Mouse (Mus musculus) ovary, postnatal 10 days (tissue): Measurements from ENCODE around the gene Dedd.
"Not testable (repeated sequence)": the region's sequence is repeated elsewhere in the genome, so short reads cannot be mapped to it uniquely, and the experiment has no call there.

Experiments used
- DNase-seq: peaks from one replicate; pipeline ENCODE4 v3.0.0; 2022; ENCODE audit warnings: low spot score

Gene Dedd

GRCm38 (mm10) chr1:171328839-171329432 lies at the start of gene Dedd:
Gene Dedd, plus strand, starts transcription at chr1:171329145.
- peak; percentile 75 for DNase-seq

GRCm38 (mm10) chr1:171279721-171280120 lies 49.2 kb upstream of the Dedd start:
- DNase-seq, result no peak

GRCm38 (mm10) chr1:171280250-171280915 lies 48.6 kb upstream of the Dedd start:
- no peak for DNase-seq

- DNase-seq, result peak; percentile 74
Measured at GRCm38 (mm10) chr1:171280916-171281527, 47.9 kb upstream of the Dedd start, which contains the start of gene Ppox. Gene Ppox, minus strand, starts transcription at chr1:171281186.

GRCm38 (mm10) chr1:171281528-171281923 lies 47.4 kb upstream of the Dedd start:
- DNase-seq, result no peak

- no peak for DNase-seq
Measured at GRCm38 (mm10) chr1:171282086-171282805, 46.7 kb upstream of the Dedd start.

GRCm38 (mm10) chr1:171283188-171284160 lies 45.5 kb upstream of the Dedd start:
- DNase-seq, result no peak

GRCm38 (mm10) chr1:171284491-171284890 lies 44.5 kb upstream of the Dedd start:
- DNase-seq, result no peak

- DNase-seq, result no peak
Measured at GRCm38 (mm10) chr1:171285096-171285892, 43.7 kb upstream of the Dedd start.

GRCm38 (mm10) chr1:171286517-171286916 lies 42.4 kb upstream of the Dedd start:
- DNase-seq, result no peak

- peak; percentile 86 for DNase-seq
Measured at GRCm38 (mm10) chr1:171287136-171288081, 41.5 kb upstream of the Dedd start, which contains the start of gene Usp21. Gene Usp21, minus strand, starts transcription at chr1:171287991.

- no peak for DNase-seq
Measured at GRCm38 (mm10) chr1:171288328-171288727, 40.6 kb upstream of the Dedd start.

- DNase-seq, result no peak
Measured at GRCm38 (mm10) chr1:171293351-171293750, 35.6 kb upstream of the Dedd start.

GRCm38 (mm10) chr1:171293906-171294297 lies 35.0 kb upstream of the Dedd start:
- DNase-seq, result no peak

- DNase-seq, result peak; percentile 82
Measured at GRCm38 (mm10) chr1:171294298-171295062, 34.5 kb upstream of the Dedd start, which contains the start of gene Ufc1. Gene Ufc1, minus strand, starts transcription at chr1:171295024.

- no peak for DNase-seq
Measured at GRCm38 (mm10) chr1:171295063-171295402, 33.9 kb upstream of the Dedd start.

- no peak for DNase-seq
Measured at GRCm38 (mm10) chr1:171298226-171298625, 30.7 kb upstream of the Dedd start.

- DNase-seq, result not testable (repeated sequence)
Measured at GRCm38 (mm10) chr1:171306157-171306556, 22.8 kb upstream of the Dedd start.

GRCm38 (mm10) chr1:171309321-171309720 lies 19.6 kb upstream of the Dedd start:
- no peak for DNase-seq
